Mouse (Mus musculus): Measurements from ENCODE around the gene Hsd3b7. TPM values are rescaled to one million over a fixed set of nuclear protein-coding genes. Genes with fewer than 3 reads are reported as not detected.

Gene Hsd3b7
- polyA plus RNA-seq, 1 experiment from 2014 or later, result 5.4 TPM

- Histone ChIP-seq H3K9me3 (no peaks in the 10 kb centered on the region), H3K27ac (no peak overlapping the region), H3K4me3 (no peak overlapping the region), H3K4me1 (0 out of 2 replicates have a peak, but pooled peaks cover 5% of the 10 kb centered on the region), H3K36me3 (replicated peaks) (peaks cover 56% of the 10 kb centered on the region), H3K27me3 (ENCODE audit: poor library complexity, severe bottlenecking) (no peaks in the 10 kb centered on the region)
- DNase-seq (ENCODE audit: extremely low spot score, low spot score), result no peak
- WGBS, result 84% methylated on average over 4 of the region's 4 CpGs
Measured at GRCm38 (mm10) chr7:127811240-127811639, 10.8 kb downstream of the Hsd3b7 start.

- Histone ChIP-seq H3K27me3 (ENCODE audit: poor library complexity, severe bottlenecking) (no peaks in the 10 kb centered on the region), H3K27ac (no peak overlapping the region), H3K36me3 (replicated peaks) (peaks cover 56% of the 10 kb centered on the region), H3K9me3 (no peaks in the 10 kb centered on the region), H3K4me3 (no peak overlapping the region), H3K4me1 (0 out of 2 replicates have a peak, but pooled peaks cover 7% of the 10 kb centered on the region)
- 93% methylated on average over 3 of the region's 3 CpGs for WGBS
- no peak for DNase-seq (ENCODE audit: extremely low spot score, low spot score)
Measured at GRCm38 (mm10) chr7:127812292-127812691, 11.9 kb downstream of the Hsd3b7 start.

DNA sequence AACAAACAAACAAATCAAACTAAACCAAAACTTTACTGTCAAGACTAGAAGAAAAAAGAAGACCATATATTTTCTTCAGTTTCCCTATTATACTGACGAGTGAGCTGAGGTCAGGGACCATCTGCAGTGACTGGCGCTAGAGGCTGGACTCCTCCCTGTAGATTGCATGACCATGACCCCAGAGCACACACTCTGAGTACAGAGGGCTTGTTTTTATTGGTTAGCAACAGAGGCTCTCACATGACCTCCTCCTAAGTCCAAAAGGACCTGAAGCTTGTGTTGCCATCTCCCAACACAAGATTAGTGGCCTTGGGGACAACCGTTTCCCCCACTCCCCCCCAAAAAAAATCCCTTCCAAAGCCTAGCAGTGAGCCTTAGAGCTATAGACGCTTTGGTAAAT lies 13.4 kb downstream of the Hsd3b7 start:
- H3K9me3 ChIP-seq, result no peaks in the 10 kb centered on the region
- H3K4me3 ChIP-seq, result no peak overlapping the region
- WGBS, result 95% methylated on average over 4 of the region's 4 CpGs
- H3K36me3 ChIP-seq (replicated peaks), result peaks cover 59% of the 10 kb centered on the region
- no peak overlapping the region for H3K27ac ChIP-seq
- no peaks in the 10 kb centered on the region for H3K27me3 ChIP-seq (ENCODE audit: poor library complexity, severe bottlenecking)
- no peak for DNase-seq (ENCODE audit: extremely low spot score, low spot score)
- H3K4me1 ChIP-seq, result 0 out of 2 replicates have a peak, but pooled peaks cover 7% of the 10 kb centered on the region

GRCm38 (mm10) chr7:127814241-127814921 lies 14.0 kb downstream of the Hsd3b7 start:
- Histone ChIP-seq H3K36me3 (replicated peaks) (peaks cover 59% of the 10 kb centered on the region), H3K4me1 (0 out of 2 replicates have a peak, but pooled peaks cover 7% of the 10 kb centered on the region), H3K4me3 (no peak overlapping the region), H3K27ac (no peak overlapping the region), H3K27me3 (ENCODE audit: poor library complexity, severe bottlenecking) (no peaks in the 10 kb centered on the region), H3K9me3 (no peaks in the 10 kb centered on the region)
- 92% methylated on average over 19 of the region's 19 CpGs for WGBS
- DNase-seq (ENCODE audit: extremely low spot score, low spot score), result no peak

DNA sequence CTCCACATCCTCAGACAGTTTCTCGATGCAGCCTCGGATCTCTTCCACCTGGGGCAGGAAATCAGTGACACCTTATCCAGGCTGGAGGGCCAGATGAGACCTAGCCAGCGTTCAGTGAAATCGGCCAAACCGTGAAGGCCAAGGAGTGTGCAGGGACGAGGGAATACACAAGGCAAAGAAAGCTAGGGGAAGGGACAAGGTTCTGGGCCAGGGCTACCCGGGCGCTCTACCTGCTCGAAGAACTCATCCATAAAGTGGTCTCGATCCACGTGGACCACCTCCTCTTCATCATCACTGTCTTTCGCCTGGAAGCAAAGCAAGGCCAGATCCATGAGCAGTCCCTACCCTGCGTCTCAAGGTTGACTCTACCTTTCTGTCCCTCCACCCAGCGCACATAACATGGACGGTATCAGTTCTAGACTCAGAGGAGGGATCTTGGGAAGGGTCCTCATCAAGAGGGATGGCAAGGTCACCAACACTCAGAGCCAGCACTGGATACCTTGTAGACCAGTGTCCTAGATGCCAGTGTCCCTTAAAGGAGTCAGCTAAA lies 14.8 kb downstream of the Hsd3b7 start:
- WGBS, result 96% methylated on average over 15 of the region's 15 CpGs
- H3K4me3 ChIP-seq, result no peak overlapping the region
- H3K4me1 ChIP-seq, result 0 out of 2 replicates have a peak, but pooled peaks cover 7% of the 10 kb centered on the region
- DNase-seq (ENCODE audit: extremely low spot score, low spot score), result no peak
- no peak overlapping the region for H3K27ac ChIP-seq
- peaks cover 52% of the 10 kb centered on the region for H3K36me3 ChIP-seq (replicated peaks)
- H3K9me3 ChIP-seq, result no peaks in the 10 kb centered on the region
- H3K27me3 ChIP-seq (ENCODE audit: poor library complexity, severe bottlenecking), result no peaks in the 10 kb centered on the region

- no peak for DNase-seq (ENCODE audit: extremely low spot score, low spot score)
- Histone ChIP-seq H3K4me1 (peaks cover 14% of the 10 kb centered on the region), H3K36me3 (replicated peaks) (peaks cover 42% of the 10 kb centered on the region), H3K27me3 (ENCODE audit: poor library complexity, severe bottlenecking) (no peaks in the 10 kb centered on the region), H3K9me3 (no peaks in the 10 kb centered on the region), H3K4me3 (no peak overlapping the region), H3K27ac (0 out of 2 replicates have a peak overlapping the region, but pooled peaks have one; percentile 44)
- WGBS, result 77% methylated on average over 15 of the region's 15 CpGs
Measured at GRCm38 (mm10) chr7:127815954-127816821, 15.8 kb downstream of the Hsd3b7 start.

GRCm38 (mm10) chr7:127817053-127817452 lies 16.6 kb downstream of the Hsd3b7 start:
- no peak overlapping the region for H3K27ac ChIP-seq
- DNase-seq (ENCODE audit: extremely low spot score, low spot score), result no peak
- no peak overlapping the region for H3K4me3 ChIP-seq
- H3K36me3 ChIP-seq (replicated peaks), result peaks cover 35% of the 10 kb centered on the region
- no peaks in the 10 kb centered on the region for H3K9me3 ChIP-seq
- 88% methylated on average over 7 of the region's 7 CpGs for WGBS
- H3K27me3 ChIP-seq (ENCODE audit: poor library complexity, severe bottlenecking), result no peaks in the 10 kb centered on the region
- peaks cover 22% of the 10 kb centered on the region for H3K4me1 ChIP-seq

DNA sequence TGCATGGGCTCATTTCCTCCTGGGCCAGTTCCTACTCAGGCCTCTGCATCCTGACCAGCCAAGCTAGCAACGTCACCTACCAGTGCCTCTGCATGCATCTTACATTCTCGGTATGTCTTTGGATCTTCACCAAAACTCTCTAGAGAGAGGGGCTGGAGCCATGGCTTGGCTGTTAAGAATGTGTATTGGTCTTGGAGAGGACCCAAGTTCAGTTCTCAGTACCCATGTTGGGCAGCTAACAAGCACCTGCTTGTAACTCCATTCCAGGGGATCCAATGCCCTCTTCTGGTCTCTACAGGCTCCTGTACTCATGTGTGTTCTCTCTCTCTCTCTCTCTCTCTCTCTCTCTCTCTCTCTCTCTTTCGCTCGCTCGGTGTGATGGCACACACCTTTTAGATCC lies 17.4 kb downstream of the Hsd3b7 start:
- Histone ChIP-seq H3K27me3 (ENCODE audit: poor library complexity, severe bottlenecking) (no peaks in the 10 kb centered on the region), H3K36me3 (replicated peaks) (peaks cover 30% of the 10 kb centered on the region), H3K27ac (no peak overlapping the region), H3K4me3 (no peak overlapping the region), H3K4me1 (peaks cover 26% of the 10 kb centered on the region), H3K9me3 (no peaks in the 10 kb centered on the region)
- WGBS, result 92% methylated on average over 5 of the region's 5 CpGs
- no peak for DNase-seq (ENCODE audit: extremely low spot score, low spot score)

DNA sequence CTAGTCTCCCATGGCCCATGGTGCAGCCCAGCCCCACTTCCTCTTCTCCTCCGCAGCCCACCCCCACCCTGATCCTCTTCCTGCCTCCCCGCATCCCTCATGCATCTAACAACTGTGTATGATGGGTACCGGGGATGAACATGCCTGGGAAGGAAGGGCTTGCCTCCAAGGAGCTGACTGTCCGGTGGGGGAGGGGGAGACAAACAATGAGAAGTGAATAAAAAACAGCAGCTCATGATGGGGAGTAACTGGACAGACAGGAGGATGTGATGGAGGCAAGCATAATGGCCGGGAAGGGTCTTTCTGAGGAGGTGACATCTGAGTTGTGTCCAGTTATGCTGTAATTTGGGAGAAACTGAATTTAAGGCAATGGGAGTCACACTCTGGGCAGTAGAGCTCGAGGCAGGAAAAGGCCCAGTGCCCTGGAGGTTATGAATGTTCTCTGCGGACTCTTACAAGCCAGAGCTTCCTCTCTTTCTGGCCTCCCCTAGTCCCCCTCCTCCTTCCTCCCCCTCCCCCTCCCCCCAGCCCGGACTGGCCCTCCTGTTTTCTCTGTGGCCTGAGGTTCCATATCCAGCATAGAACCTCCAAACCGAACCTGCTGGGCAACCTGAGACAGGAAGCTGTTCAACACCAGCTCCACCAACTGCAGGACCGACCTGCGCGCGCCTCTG lies 20.6 kb downstream of the Hsd3b7 start:
- WGBS, result 76% methylated on average over 13 of the region's 13 CpGs
- 0 out of 2 replicates have a peak overlapping the region, but pooled peaks have one; percentile 4 for H3K27ac ChIP-seq
- no peak overlapping the region for H3K4me3 ChIP-seq
- no peaks in the 10 kb centered on the region for H3K27me3 ChIP-seq (ENCODE audit: poor library complexity, severe bottlenecking)
- peaks cover 6% of the 10 kb centered on the region; the same call in 1 of the 2 replicates for H3K36me3 ChIP-seq (replicated peaks)
- no peak for DNase-seq (ENCODE audit: extremely low spot score, low spot score)
- peaks cover 49% of the 10 kb centered on the region for H3K4me1 ChIP-seq
- H3K9me3 ChIP-seq, result no peaks in the 10 kb centered on the region

DNA sequence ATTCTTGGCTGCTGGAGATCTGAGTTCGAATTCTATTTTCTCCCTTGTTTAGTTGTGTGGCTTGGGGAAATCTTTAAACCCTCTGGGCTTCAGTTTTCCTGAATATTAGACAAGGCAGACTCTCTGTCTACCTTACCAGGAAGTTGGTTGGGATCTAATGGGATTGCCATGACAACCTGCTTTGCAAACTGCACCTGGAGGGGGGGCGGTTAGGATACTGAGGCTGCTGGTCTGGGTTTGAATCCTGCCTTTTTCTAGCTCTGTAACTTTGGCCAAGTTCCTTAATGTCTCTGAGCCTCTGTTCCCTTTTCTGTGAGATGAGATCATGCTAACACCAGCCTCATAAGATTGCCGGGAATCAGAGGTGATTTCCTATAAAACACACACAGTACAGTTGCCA lies 22.1 kb downstream of the Hsd3b7 start:
- H3K4me3 ChIP-seq, result no peak overlapping the region

GRCm38 (mm10) chr7:127823236-127824171 lies 23.1 kb downstream of the Hsd3b7 start:
- H3K9me3 ChIP-seq, result no peaks in the 10 kb centered on the region
- WGBS, result 68% methylated on average over 11 of the region's 11 CpGs
- peaks cover 44% of the 10 kb centered on the region for H3K4me1 ChIP-seq
- H3K4me3 ChIP-seq, result peak overlapping the region; percentile 87
- H3K36me3 ChIP-seq (replicated peaks), result no peaks in the 10 kb centered on the region
- H3K27ac ChIP-seq, result peak overlapping the region; percentile 93
- no peaks in the 10 kb centered on the region for H3K27me3 ChIP-seq (ENCODE audit: poor library complexity, severe bottlenecking)
- DNase-seq (ENCODE audit: extremely low spot score, low spot score), result no peak

More for the DNA sequence above, 22.1 kb downstream of the Hsd3b7 start:
- Histone ChIP-seq H3K27ac (no peak overlapping the region), H3K9me3 (no peaks in the 10 kb centered on the region), H3K4me1 (peaks cover 44% of the 10 kb centered on the region), H3K27me3 (ENCODE audit: poor library complexity, severe bottlenecking) (no peaks in the 10 kb centered on the region), H3K36me3 (replicated peaks) (peaks cover 5% of the 10 kb centered on the region; the same call in 1 of the 2 replicates)
- WGBS, result 92% methylated on average over 3 of the region's 3 CpGs
- no peak for DNase-seq (ENCODE audit: extremely low spot score, low spot score)
